Mouse (Mus musculus) neural tube, postnatal 0 days (tissue): ENCODE measurements around the gene C330021F23Rik. TPM values are rescaled to one million over a fixed set of nuclear protein-coding genes. Genes with fewer than 3 reads are reported as not detected.

Experiments
- polyA plus RNA-seq: library from polyadenylated mRNA; unstranded; fragments of >200 nt; fragmentation: Nextera tagmentation; extraction: Ambion mirVana; gene quantifications from 2 replicates; pipeline ENCODE4 v1.2.1, GENCODE M21; 2015

Gene C330021F23Rik
- 0.53 TPM in 1 of 2 replicates, not detected in the other for polyA plus RNA-seq

DNA sequence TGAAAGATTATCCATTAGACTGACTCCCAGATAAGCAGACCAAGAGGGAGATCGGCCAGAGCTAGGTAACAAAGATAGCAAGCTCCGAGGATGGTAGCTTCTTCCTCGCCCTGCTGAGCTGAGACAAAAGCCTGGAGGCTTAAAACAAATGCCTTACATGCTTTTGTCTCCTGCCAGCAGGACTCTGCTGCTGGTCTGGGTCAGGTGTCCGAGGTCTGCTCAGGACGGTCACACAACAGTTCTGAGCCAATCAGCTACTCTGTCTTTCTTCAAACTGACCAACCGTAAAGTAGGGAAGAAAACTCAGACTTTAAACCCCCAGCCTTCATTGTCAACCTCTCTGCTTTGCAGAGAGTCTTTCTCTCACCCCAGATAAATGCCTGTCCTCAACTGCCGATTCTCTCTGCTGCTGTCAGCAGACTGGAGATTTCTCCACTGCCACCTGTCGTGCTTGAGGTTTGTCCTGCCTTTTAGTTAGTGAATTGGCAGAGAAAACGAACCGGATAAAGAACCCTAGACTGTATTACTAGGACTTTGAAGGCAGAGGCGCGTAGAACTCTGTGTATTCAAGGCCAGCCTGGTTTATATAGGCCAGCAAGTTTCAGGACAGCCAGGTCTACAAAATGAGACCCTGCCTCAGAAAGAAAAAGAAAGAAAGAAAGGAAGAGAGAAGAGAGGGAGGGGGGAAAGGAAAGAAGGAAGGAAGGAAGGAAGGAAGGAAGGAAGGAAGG, at the start of gene C330021F23Rik:
Gene C330021F23Rik, plus strand, starts transcription at position 350 of the 731 bp plus-strand sequence.

DNA sequence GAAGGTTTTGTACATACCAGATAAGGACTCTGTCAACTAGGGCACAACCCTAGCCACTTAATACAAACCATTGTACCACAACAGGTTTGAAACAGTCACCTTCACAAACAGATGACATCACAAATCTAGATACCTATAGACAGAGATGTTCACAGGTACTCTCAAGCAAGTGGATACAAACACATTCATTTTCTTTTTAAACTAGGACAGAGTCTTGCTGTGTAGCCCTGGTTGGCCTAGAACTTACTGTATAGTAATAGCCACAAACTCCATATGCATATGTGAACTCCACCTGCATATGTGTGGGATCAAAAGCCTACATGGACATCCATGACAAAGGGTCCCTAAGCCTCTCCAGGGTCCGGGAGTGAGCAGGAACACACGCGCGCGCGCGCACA, 19.2 kb downstream of the C330021F23Rik start, which contains the start of gene Camsap3:
Gene Camsap3, plus strand, starts transcription at position 301 of the 398 bp plus-strand sequence.

DNA sequence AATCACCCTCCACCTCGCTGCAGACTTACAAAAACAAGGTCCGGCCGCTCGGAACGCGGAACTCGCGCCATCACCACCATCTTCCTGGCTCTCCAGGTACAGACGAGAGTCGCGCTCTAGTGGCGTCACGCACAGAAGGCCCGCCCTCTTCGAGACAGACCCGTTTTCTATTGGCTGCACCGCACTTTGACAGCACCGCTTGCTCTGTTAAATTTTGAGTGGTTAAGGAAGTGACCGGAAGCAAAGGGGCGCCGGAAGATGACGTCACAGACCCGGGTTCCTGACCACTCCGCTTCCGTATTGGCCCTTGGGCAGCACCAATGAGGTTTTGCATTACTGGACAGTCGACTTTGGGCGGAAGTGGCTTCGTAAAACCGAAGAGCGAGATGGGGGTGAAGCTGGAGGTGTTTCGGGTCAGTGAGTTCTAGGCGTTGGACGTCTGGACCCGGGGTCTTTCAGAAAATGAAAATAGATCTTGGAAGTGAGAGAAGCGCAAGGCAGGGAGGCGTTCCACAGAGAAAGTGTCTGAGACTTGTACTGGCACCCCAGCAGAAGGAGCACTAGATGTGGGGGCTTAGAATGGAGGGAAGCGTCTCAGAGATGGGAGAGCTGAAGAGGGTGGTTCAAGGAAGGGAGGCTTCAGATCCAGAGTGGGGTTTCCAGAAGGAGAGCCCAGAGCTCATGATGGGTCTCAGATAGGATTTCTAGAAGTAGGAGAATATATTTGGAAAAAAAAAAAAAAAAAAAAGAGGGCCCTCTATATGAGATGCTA, 53.6 kb downstream of the C330021F23Rik start, which contains the start of the genes Xab2 and Pet100:
Gene Xab2, minus strand, starts transcription at position 118 of the 772 bp plus-strand sequence.
Gene Pet100, plus strand, starts transcription at position 350 of the 772 bp plus-strand sequence.

DNA sequence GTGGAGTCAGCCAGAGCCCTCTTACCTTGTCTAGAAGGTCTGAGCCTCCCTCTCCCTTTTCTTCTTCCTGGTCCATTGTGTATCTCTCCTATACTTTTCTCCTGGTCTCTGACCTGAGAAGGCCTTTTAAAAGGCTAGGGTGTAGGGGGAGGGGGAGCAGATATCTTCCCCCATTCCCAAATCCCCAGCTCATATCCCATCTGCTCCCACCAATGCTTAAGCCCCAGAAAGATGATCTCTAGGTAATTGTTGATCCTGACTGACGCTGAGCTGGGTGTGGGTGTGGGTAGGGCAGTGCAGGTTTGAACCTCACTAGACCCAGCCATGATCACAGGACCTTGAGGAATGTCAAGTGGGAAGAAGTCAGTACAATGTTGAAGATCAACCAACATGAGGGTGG, 57.7 kb downstream of the C330021F23Rik start, which contains the start of gene Pcp2:
Gene Pcp2, minus strand, starts transcription at position 101 of the 400 bp plus-strand sequence.

DNA sequence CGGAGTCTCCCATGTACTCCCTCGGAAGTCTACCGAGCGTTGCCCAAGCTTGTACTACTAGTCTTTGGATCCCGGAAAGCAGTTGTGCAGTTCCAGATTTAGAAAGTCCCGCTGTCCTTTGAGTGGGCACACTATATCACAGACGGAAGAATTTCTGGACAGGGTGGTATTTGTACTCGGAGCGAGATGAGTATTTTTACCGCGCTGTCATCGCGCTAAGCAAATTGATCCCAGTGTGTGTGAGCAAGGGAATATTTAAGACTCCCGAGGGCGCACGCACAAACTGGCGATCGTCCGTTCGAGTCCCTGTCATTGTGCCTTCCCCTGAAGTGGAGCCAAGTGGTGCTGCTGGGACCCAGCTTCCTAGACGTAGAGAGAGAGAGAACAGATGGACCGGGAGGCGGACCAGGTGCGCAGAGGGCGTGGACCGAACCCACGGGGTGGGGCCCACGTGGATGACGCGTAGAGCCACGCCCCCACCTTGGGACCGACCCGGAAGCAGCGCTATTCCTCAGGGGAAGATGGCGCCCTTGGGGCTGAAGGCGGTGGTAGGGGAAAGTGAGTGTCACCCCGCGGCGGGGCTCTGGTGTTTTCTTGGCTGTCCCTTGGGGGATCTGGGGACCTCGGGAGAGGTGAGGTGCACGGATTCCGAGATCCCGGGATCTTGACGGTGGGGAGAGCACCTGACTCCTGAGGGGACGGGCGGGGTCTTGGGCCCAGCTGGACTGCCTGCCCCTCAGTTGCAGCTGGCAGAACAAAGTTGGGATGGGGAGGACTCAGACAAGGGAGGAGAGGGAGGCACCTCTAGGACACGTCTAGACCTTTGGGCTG, 63.1 kb downstream of the C330021F23Rik start, which contains the start of gene Stxbp2:
Gene Stxbp2, plus strand, starts transcription at position 309 of the 831 bp plus-strand sequence.

Other genes starting within 250 kb of the C330021F23Rik start
- gene A430078G23Rik, start 214.6 kb upstream of the C330021F23Rik start, polyA plus RNA-seq: 0.17 TPM in 1 of 2 replicates, not detected in the other
- 6.7 and 8.3 TPM in 2 replicates for gene Arhgef18, start 175.0 kb upstream of the C330021F23Rik start, polyA plus RNA-seq
- 2.4 and 3.3 TPM in 2 replicates for gene Pex11g, start 100.3 kb upstream of the C330021F23Rik start, polyA plus RNA-seq
- gene Tex45, start 97.1 kb upstream of the C330021F23Rik start, polyA plus RNA-seq: 0.67 and 1.0 TPM in 2 replicates
- gene Zfp358, start 74.9 kb upstream of the C330021F23Rik start, polyA plus RNA-seq: 44.1 and 45.6 TPM in 2 replicates
- gene Mcoln1, start 67.5 kb upstream of the C330021F23Rik start, polyA plus RNA-seq: 81.0 and 92.5 TPM in 2 replicates
- 40.4 and 43.1 TPM in 2 replicates for gene Pnpla6, start 52.6 kb upstream of the C330021F23Rik start, polyA plus RNA-seq
- gene Camsap3, start 19.3 kb downstream of the C330021F23Rik start, polyA plus RNA-seq: 36.5 and 42.6 TPM in 2 replicates
- 33.8 and 39.0 TPM in 2 replicates for gene Xab2, start 53.3 kb downstream of the C330021F23Rik start, polyA plus RNA-seq
- gene Pet100, start 53.6 kb downstream of the C330021F23Rik start, polyA plus RNA-seq: 99.6 and 101 TPM in 2 replicates
- 3.1 and 4.0 TPM in 2 replicates for gene Pcp2, start 57.6 kb downstream of the C330021F23Rik start, polyA plus RNA-seq
- gene Stxbp2, start 63.0 kb downstream of the C330021F23Rik start, polyA plus RNA-seq: 24.9 and 27.4 TPM in 2 replicates
- gene Retn, start 87.8 kb downstream of the C330021F23Rik start, polyA plus RNA-seq: 0.58 and 0.90 TPM in 2 replicates
- 0.25 TPM in 1 of 2 replicates, not detected in the other for gene Mcemp1, start 97.8 kb downstream of the C330021F23Rik start, polyA plus RNA-seq
- gene Fcor, start 104.4 kb downstream of the C330021F23Rik start, polyA plus RNA-seq: 35.1 and 36.4 TPM in 2 replicates
- gene Trappc5, start 108.3 kb downstream of the C330021F23Rik start, polyA plus RNA-seq: 46.7 and 48.8 TPM in 2 replicates
- 0.22 and 0.28 TPM in 2 replicates for gene Fcer2a, start 126.2 kb downstream of the C330021F23Rik start, polyA plus RNA-seq
- not detected in 2 replicates for gene Clec4g, start 152.7 kb downstream of the C330021F23Rik start, polyA plus RNA-seq
- not detected in 2 replicates for gene Cd209a, start 181.0 kb downstream of the C330021F23Rik start, polyA plus RNA-seq